Mouse (Mus musculus) kidney, adult 9 months (tissue): ENCODE measurements around the gene Phyhipl.

ENCODE experiments used
- DNase-seq: peaks from one replicate; pipeline ENCODE4 v3.0.0; 2022

The Phyhipl gene

GRCm38 (mm10) chr10:70623461-70623860, 32.3 kb downstream of the Phyhipl start:
- peak; percentile 51 for DNase-seq

GRCm38 (mm10) chr10:70616377-70616776, 39.4 kb downstream of the Phyhipl start:
- DNase-seq = no peak

DNA sequence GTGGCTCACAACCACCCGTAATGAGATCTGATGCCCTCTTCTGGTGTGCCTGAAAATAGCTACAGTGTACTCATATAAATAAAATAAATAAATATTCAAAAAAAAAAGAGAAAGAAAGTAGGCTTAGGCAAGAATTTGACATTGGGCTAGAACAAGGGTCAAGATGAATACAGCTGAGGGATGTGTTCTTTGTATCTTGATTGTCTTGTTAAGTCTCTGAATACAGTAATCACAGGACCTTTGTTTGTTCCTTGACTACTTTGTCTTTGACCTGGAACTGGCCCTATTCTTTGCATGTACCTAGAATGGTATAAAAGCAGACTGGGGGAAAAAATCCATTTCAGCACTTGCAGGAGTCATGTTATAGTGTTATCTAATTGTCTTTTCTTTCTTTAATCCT, 44.1 kb downstream of the Phyhipl start:
- no peak for DNase-seq

DNA sequence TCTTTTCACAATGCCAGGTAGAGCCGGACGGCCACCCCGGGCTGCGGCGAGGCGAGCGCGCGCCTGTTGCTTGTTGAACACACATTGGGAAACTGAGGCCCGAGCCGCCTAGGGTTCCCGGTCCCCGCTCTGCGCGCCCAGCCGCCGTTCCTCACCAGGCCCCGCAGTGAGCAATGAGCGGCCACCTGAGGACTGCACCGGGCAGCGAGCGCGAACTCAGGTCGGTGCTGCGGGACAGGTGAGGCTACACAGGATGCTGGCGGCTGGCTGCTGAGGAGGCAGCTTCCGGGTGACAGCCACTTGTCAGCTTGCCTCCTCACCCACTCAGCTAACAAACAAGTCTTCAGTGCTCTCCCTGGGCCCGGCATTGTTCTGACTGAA, 55.9 kb downstream of the Phyhipl start:
- no peak for DNase-seq

GRCm38 (mm10) chr10:70599126-70599924, 56.4 kb downstream of the Phyhipl start:
- peak; percentile 98 for DNase-seq

- peak; percentile 60 for DNase-seq
Observed at GRCm38 (mm10) chr10:70598516-70599125, 57.1 kb downstream of the Phyhipl start.

- DNase-seq = peak; percentile 72
Observed at GRCm38 (mm10) chr10:70598081-70598515, 57.7 kb downstream of the Phyhipl start.

DNA sequence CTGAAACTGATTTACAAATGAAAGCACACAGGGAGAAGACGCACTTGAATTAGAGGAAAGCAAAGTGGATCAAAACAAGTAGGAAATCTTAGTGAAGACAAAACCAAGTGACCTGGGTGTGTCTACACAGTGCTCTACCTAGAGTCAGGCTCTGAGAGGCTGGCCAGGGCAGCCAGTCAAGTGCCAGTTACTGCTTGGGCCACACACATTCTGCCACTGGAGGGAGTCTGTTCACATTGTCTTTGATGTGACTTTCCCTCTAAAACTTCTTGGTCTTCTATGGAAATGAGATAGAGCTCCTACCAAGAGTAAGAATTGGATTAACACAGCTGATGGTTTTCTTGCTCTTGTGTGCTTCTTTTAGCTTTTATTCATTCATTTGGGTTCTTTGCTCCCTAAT, 61.8 kb downstream of the Phyhipl start:
- DNase-seq = peak; percentile 78

GRCm38 (mm10) chr10:70586876-70587405, 68.8 kb downstream of the Phyhipl start:
- peak; percentile 55 for DNase-seq

DNA sequence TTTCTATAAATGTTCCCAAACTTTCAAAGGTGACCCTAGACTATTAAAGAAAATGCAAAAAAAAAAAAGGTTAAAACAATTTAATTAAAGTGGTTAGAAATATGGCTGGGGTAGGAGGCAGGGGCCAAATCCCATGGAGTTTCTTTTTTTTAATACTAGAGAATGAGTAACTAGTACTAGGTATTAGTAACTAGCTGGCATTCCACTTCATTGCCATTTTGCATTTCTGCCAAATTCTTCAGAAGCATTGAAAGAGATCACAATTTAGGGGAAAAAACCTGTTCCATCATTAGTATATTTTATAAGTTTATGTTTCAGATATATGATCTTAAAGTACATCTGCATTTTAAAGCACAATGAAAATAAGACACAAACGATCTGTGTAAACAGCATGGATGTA, 71.6 kb downstream of the Phyhipl start:
- peak; percentile 76 for DNase-seq

DNA sequence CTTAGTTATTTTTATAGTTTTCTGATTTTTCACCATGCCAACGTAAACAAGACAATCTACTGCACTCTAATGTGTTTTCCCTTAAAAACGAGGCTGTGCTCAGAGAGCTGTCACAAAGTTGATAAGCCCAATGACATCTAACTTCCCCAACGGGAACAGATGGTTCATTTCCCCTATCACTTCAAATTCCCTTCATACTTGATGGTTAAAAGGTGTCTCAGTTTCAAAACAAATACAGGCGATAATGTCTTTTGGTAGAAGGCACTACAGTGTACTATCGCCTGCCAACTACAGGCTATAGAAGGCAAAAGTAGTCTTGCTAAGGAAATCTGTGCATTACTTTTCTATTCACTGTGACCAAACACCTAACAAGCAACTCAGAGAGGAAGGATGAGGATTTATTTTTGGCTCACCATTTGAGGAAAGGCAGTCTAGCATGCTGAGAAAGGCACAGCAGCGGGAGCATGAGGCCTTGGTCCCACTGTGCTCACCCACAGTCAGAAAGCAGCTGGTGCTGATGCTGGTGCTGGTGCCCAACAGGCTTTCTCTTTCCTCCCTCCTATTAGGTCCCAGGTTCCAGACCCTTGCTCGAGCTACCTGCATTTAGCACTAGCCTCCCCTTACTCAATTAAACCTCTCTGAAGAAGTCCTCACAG, 74.1 kb downstream of the Phyhipl start:
- no peak for DNase-seq

- peak; percentile 70 for DNase-seq
Observed at GRCm38 (mm10) chr10:70563636-70564035, 92.1 kb downstream of the Phyhipl start.

DNA sequence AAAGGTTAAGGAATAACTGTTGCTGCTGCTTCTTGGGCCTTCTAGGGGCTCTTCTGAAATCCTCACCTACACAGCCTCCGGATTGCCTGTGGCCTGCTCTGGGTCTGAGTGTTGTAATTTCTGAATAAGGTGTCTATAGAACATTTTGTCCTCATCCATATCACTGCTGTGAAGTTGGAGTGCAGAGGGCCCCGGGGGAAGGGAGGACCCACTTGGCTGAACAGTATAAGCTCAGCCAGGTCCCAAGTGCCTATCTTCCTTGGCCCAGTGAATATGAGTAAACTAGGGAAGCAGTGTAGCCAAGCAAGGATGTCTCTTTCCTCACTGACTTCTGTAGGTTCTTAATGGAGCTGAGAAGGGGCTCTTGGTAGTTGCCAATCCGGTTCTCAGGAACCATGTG, 103.2 kb downstream of the Phyhipl start:
- no peak for DNase-seq

- DNase-seq = no peak
Observed at GRCm38 (mm10) chr10:70542857-70543256, 112.9 kb downstream of the Phyhipl start.

GRCm38 (mm10) chr10:70540456-70541195, 115.1 kb downstream of the Phyhipl start:
- DNase-seq = peak; percentile 36

GRCm38 (mm10) chr10:70539251-70539650, 116.5 kb downstream of the Phyhipl start:
- DNase-seq = no peak

DNA sequence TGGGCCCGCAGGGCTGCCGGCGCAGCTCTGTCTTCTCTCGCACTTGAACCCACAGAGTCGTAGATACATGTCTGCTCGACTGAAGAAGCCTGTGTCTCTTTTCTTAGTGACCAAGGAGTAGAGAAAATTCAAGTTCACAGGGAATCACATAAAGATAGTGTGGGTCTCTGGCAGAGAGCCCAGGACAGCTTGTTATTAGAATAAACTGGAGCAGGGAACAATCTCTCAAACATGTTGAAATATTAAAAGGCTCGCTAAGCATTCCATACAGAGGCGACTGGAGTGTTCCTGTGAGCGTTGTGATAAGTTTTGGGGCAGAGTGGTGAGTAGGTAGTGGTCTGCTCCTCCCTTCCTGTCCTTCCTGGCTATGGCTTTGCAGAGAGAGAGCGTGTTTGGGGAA, 118.1 kb downstream of the Phyhipl start:
- DNase-seq = no peak

DNA sequence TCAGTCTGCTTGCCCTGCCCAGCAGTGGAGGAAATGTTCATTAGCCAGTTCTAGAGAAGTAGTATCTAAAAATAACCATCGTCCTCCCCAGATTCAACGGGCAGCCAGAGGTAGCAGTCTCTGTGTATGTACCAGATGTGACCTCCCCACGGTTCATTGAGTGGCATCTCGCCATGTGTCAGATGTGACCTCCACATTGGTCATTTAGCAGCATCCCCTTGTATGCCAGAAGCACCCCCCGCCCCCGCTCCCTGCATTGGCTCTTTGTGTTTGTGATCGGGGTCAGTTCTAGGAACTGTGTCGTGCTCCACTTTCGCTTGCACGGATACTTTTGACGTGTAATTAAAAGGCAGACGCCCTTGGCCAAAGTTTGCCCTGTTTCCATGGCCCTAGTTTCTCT, 120.4 kb downstream of the Phyhipl start:
- DNase-seq = no peak

DNA sequence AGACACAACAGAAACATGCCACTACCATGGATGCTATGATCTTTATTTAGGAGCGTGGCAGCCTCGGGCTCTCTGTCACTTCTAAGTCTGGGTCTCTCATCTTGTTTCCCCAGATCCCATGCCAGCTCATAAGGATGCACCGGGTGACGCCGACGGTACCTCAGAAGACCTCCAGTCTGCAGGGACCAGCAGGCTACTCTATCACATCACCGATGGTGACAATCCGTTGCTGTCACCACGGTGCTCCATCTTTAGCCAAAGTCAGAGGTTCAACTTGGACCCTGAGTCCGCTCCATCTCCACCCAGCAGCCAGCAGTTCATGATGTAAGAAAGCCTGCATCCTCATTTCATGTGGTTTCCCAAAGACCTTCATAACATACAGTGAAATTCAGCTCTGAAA, 121.2 kb downstream of the Phyhipl start:
- DNase-seq = no peak

- DNase-seq = no peak
Observed at GRCm38 (mm10) chr10:70533986-70534385, 121.8 kb downstream of the Phyhipl start.

GRCm38 (mm10) chr10:70533301-70533781, 122.4 kb downstream of the Phyhipl start:
- no peak for DNase-seq

- DNase-seq = no peak
Observed at GRCm38 (mm10) chr10:70532249-70532648, 123.5 kb downstream of the Phyhipl start.
